Mouse (Mus musculus) activated CD4-positive, CD25-positive, alpha-beta regulatory T cell, adult 4 months (primary cell): ENCODE results near the gene Hic1. TPM values are rescaled to one million over a fixed set of nuclear protein-coding genes. Genes with fewer than 3 reads are reported as not detected.

ENCODE experiments used
- polyA plus RNA-seq, 2 experiments: library from polyadenylated mRNA; unstranded; fragments of 100-300 nt; shearing (Covaris generic); gene quantifications; one replicate each; pipeline ENCODE4 v1.2.1; 2017

The Hic1 gene
- polyA plus RNA-seq, 2 experiments from 2014 or later: 0.38 TPM; not detected in 1

Other genes with a start within 250 kb of the Hic1 start
- 10 to 100 TPM; 15.3 to 15.5 TPM for gene Smg6, start 243.7 kb downstream of the Hic1 start, polyA plus RNA-seq
- gene Srr, start 243.6 kb downstream of the Hic1 start, polyA plus RNA-seq: 1 to 10 TPM; 4.9 to 7.3 TPM
- gene Ovca2, start 9.3 kb upstream of the Hic1 start, polyA plus RNA-seq: 10 to 100 TPM; 28.4 to 32.8 TPM
- 1 to 10 TPM; 8.3 to 9.6 TPM for gene Dph1, start 21.7 kb upstream of the Hic1 start, polyA plus RNA-seq
- gene Rtn4rl1, start 24.3 kb upstream of the Hic1 start, polyA plus RNA-seq: 1 to 10 TPM; 1.6 to 1.8 TPM
- gene Rpa1, start 178.8 kb upstream of the Hic1 start, polyA plus RNA-seq: 100 to 1,000 TPM; 209 to 263 TPM
- 10 to 100 TPM; 14.0 to 18.7 TPM for gene Smyd4, start 178.9 kb upstream of the Hic1 start, polyA plus RNA-seq